Mouse (Mus musculus): Measurements from ENCODE around the gene Macrod1.
"Not testable (repeated sequence)": the region's sequence is repeated elsewhere in the genome, so short reads cannot be mapped to it uniquely, and the experiment has no call there.

Gene Macrod1

GRCm38 (mm10) chr19:7056248-7057087, at the start of gene Macrod1:
Macrod1 (plus strand) TSS chr19:7056810.
- DNase-seq = peak; percentile 85

DNA sequence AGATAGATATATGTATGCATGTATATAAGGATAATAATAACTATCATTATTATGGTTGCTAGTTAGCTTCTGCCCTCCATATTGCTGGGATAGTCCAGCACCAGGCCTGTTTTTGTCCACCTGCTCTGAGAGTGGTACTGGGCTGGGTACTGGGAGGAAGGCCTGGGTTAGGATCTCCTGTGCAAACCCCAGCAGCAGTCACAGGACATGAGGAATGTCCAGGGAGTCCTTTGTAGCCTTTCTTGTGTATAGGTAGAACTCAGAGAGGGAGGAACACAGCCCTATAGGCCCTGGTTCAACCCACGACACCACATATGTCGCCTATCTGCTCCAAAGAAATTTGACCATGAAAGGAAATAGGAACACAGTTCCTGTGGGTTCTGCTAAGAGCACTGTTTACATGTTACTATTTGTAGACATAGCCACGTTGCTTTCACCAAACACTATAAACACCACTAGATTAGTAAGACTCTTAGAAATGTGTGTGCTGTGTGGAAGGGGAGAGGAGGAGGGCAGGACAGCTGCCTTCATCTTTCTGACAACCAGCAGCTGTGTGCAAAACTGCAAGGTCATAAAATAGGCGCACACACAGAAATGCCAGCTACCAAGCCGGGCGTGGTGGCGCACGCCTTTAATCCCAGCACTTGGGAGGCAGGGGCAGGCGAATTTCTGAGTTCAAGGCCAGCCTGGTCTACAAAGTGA, 49.6 kb upstream of the Macrod1 start:
- DNase-seq = no peak

DNA sequence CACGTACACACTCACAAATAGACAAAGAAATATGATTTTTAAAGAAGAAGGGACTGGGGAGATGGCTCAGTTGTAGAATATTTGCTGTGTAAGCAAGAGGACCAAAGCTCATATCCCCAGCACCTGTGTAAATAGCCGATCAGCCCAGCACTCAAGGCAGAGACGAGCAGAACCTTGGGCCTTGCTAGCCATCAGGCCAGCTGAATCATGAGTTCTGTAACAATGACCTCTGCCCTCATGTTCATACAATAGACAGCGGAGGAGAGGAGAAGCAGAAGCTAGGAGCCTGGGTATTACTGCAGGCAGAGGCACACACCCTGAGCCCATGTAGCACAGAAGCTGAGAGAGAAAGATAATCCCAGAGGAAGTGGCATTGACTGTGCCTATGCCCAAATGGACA, 44.2 kb upstream of the Macrod1 start:
- DNase-seq = no peak

GRCm38 (mm10) chr19:7013984-7014383, 42.6 kb upstream of the Macrod1 start:
- DNase-seq = no peak

DNA sequence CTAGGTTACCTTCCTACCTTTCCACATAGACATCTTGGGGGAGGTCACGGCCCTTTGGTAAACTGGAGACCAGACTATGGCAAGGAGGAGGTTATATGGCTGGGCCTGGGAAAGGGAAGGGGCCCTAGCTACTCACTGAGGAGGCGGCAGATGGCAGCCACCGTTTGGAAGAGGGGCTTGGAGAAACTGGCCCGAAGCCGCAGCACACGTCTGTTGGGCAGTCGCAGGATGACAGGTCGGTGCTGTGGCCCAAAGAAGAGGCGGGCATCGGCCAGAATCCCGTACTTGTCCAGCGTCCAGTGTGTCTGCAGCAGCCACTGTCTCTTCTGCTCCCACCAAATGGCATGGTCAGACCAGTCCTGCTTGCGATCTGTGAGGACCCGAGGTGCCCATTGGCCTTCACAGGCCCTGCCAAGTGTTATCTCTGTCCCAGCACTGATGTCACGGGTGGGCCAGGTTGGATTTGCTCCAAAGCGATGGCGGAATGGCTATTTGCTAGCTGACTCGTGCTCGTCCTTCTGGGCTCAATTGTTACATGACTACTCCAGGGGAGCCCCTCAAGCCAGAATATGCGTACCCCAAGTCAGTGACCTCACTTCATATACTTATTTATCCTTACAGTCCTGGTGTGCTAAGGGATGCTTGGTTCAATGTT, 42.0 kb upstream of the Macrod1 start:
- DNase-seq = no peak

- DNase-seq = no peak
Observed at GRCm38 (mm10) chr19:7017541-7018457, 38.8 kb upstream of the Macrod1 start.

- DNase-seq = no peak
Observed at GRCm38 (mm10) chr19:7018546-7018945, 38.1 kb upstream of the Macrod1 start.

DNA sequence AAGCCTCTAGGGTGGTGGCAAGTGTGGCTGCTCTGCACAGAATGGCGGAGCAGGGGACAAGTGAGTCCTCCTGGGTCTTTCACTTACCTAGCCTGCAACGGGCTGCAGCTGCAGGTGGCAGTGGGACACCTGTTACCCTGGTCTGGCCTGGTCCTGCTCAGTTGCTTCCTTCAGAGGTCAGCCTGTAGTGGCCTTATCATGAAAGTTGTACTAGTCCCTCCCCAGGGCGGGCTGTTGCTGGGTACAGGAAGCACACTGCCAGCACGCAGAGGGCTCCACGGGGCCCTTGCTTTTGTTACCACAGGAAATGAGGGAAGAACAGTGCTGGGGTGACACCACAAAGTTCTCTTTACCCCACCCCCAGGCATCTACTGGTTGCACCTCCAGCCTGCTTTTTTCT, 37.4 kb upstream of the Macrod1 start, which contains the start of gene Fermt3:
Gene Fermt3 (minus strand): TSS at position 279 of the 400 bp plus-strand sequence.
- DNase-seq = peak; percentile 44

DNA sequence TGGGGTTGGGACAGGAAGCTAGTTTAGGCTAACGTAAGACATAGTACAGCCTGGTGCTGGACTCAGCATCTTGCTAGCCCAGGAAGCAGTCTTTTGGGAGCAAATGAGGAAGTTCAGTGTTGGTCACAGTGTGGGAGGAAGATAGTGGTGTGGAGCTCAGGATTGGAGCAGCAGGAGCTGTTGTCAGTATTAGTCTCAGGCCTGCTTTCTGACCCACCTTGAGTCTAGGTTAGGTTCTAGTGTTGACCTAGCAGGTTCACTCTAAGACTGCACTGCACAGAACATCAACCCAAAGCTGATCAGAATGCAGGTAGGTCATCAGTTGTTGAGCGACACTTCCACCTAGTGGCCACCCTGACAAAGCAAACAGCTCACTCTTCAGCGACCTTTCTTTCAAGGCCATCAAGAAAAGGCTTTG, 36.4 kb upstream of the Macrod1 start:
- DNase-seq = peak; percentile 75

GRCm38 (mm10) chr19:7029531-7029930, 27.1 kb upstream of the Macrod1 start:
- no peak for DNase-seq

DNA sequence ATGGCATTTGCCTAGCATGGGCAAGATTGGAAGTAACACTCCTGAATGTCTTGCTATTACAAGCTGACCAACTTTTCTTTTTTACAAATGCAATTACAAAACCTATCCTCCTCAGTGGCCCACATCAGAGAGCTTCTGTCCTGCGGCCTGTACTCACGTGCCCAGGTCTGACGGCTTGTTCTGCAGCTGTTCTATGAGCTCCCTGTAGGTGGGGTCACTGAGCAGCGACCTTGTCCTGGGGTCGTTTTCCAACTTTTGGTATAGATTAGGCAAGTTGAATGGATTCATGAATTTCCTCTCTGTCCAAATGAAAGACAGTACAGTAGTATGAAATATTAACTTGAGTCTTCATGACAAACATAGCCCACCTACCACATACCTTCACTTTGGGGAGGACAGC, 22.6 kb upstream of the Macrod1 start:
- DNase-seq = no peak

- peak; percentile 77 for DNase-seq
Observed at GRCm38 (mm10) chr19:7039088-7039720, 17.4 kb upstream of the Macrod1 start.

DNA sequence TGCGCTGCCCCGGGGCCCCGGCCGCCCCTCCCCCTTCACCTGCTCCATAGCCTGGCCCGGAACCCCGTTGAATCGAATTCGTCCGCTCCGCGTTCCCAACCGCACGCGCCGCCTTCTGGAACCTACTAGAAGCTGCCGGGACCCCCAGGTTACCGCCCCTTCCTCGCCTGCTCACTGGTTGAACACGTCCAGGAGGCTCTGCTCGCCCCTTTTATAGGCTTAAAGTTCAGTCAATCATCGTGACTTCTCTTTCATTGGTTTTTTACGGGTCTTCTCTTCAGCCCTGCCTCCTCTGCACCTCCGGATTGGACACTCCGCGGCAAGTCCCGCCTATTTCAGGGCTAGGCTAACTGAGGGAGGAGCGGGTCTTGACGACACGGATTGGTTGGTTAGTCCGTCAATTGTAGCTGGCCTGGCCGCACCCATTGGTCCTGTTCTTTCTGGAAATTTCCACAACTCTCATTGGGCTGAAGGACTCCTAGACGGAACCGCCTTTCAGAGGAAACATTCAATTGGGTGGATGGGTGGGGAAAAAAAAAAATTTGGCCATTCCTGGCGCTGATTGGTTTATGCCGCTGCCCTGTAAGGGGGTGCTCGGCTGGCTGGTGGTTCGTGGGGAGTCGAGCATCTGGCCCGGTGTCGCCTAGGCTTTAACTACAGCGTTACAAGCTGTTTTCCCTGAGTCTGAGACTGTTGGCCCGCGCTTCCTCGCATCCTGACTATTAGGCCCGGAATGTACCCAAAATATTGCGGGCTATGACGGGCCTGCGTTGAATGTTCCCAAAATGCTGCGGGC, 16.6 kb upstream of the Macrod1 start, which contains the start of gene Stip1:
Gene Stip1 (minus strand): TSS at position 127 of the 796 bp plus-strand sequence.
- peak; percentile 99 for DNase-seq

DNA sequence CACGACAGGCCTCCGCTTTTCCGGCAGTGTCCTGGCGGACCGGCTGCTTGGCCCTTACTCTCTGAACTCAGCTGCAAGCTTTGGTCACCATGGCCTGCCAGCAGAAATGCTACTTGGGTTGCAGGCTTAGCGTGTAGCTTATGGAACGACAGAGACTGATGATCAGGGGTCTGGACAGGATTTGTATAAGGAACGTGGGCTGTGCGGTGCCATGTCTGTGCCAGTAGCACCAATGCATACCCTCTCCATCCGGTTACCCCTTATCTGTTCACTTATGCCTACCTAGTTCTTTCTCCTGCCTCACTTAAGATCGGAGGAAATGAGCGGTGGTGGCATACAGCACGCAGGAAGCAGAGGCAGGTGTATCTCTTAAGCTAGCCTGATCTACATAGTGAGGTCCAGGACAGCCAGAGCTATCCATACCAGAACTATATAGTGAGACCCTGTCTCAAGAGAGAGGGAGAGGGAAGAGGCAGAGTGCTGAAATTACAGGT, 15.9 kb upstream of the Macrod1 start:
- no peak for DNase-seq

DNA sequence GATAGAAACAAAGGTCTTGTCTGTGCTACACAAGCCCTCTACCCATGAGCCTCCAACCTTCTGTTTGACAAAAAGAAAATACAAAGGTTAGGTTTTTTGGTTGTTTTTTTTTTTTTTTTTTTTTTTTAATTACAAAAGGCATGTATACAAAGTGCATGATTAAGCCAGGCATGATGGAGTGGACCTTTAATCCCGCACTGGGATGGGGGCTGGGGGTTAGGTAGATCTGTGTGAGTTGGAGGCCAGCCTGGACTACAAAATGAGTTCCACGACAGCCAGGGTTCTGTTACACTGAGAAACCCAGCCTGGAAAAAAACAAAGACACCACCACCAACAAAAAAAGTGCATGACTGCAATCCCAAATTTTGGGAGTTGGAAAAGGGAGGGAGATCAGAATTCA, 15.4 kb upstream of the Macrod1 start:
- DNase-seq = no peak

DNA sequence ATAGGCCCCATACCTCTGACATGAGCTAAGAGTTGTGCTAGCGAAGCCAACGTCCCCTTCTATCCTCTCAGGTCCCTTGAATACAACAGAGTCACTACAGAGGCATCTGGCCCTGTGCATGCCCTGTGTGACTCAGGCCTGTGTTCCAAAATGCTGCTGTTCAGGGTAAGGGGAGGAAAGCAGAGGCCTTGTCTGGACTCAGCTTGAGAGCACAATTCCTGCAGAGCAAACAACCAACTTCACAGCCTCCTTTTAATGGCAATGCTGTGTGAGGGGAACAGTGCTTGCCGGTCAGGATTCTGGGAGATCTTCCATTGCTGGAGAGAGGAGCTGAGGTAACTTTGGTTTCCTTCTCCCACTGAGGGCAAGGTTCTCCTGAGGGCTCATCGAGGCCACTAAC, 12.3 kb upstream of the Macrod1 start:
- no peak for DNase-seq

DNA sequence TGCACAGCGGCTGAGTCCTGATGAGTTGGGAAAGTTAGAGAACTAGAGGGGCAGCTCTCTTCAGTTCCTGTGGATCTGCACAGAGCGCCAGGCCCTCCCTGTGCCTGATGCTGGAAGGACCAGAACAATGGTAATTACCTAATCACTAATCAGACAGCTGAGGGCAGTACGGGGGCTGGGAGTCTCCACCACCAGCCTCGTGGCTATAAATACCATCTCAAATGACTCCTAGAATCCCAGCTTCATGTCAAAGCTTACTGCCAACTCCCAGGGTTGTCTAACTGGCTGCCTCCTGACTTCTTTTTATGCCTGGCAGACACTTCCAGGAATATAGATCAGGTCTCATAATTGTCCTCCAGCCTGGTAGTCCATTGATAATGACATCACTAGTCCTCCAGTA, 11.9 kb upstream of the Macrod1 start:
- DNase-seq = no peak

DNA sequence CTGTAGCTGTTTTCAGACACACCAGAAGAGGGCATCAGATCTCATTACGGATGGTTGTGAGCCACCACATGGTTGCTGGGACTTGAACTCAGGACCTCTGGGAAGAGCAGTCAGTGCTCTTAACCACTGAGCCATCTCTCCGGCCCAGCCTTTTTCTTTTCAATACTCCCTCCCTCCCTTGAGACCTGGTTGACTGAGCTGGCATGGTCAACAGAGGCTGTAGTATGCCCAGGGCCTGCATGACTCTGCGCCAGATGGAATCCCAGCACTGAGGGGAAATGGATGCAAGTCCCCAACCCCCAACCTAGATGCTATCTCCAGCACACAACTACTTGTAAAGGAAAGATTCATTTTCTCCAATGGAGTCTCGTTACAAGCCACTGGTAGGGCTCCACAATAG, 3.2 kb upstream of the Macrod1 start:
- DNase-seq = not testable (repeated sequence)

DNA sequence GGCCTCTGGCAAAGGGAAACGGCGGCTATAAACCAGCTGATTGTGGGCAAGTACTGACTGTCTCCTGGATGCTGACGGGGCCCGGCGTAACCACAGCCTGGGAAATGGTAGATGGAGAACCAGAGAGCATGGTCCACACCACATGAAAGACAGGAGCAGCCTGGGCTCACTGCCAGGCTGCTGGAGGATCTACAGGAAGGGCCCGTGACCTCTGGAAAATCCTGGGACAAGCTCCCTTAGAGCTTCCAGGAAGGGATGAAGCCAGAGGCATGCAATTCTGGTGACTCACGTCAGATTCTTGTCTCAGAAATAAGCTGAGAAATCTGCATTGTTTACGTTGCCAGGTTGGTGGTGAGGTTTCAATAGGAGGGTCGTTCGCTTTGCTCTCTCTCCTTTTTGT, 1.8 kb upstream of the Macrod1 start:
- peak; percentile 74 for DNase-seq

- DNase-seq = no peak
Observed at GRCm38 (mm10) chr19:7055173-7055572, 1.4 kb upstream of the Macrod1 start.
